Mouse (Mus musculus) heart, adult 18-20 months (tissue): ENCODE measurements at regions not wholly inside any gene's neighbourhood (a gene's known extent, or its start where the extent isn't known, plus 50 kb on each side); places are given as distances from the start of the nearest gene placed in this dataset.

ENCODE experiments used
- DNase-seq, 2 experiments: peaks; one replicate each; pipeline ENCODE4 v3.0.0; 2021 to 2022; ENCODE audit warnings: mixed read lengths in 1 of 2

DNA sequence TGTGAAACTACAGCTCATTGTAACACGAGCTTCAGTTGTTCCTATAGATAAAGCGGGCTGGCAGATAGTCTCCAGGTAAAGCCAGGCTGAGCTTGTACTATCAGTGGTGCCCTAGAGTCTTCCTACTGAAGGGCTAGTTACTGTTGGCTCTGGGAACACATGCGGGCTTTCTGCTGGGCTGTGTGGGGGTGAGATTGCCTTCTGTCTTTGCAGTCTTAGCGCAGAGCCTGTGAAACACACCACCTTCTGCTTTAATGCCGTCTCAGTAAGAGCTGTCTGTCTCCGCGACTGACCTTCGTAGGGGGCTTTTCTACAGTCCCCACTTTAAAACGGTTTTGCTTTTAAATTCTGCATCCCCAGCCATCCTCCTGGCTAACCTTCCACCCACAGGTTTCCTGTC lies 76.7 kb downstream of the Trim29 start:
- DNase-seq: no peak

DNA sequence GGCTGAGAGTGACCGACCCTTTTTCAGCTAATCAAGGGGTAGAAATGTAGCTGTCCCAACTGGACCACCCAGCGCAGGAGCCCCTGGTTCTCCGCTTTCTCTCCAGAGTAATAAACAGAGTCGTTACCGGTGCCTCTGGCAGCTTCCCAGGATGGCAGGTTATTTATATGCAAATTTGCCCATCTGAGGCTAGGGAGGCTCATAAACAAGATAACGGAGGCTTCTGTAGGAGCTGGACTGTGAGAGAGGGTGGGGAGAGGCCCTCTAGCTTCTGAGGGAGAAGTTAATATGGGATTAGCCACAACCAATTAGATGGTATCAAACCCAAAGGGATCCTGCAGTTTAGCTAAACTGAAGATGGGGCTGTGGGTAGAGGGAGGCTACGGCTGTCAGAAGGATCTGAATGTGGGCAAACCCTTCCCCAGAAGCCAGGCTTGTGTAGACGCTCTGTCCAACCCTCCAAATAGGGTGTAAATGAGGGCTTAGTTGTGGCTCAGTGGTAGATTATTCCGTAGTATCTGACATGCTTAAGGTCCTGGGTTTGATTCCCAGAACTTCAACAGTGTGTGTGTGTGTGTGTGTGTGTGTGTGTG lies 78.9 kb downstream of the Trim29 start:
- no peak for DNase-seq

DNA sequence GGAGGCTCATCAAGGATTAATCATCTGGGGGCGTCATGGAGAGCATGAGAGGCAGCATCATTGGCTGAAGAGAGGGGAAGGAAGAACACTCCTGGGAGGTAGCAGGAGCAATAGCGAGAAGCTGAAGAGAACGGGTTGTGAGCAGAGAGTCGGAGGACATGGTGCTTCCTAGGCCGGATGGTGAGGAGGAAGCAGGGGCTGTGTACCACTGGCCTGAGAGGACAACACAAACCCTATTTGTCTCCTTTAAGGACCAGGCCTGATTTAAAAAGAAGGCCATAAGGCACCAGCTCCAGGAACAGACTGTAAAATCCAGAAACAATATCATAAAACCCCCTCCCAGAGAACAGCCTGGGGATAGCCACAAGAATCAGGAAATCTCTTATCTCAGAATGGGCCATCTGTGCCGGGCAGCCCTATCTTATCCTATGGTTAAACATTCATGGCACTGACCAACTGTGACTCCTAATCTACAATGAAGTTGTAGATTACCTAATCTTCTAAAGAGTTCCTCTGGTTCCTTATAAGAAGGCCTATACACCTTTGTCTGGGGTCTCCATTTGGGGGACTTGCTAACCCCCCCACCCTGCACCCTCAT lies 81.9 kb downstream of the Trim29 start:
- no peak for DNase-seq

DNA sequence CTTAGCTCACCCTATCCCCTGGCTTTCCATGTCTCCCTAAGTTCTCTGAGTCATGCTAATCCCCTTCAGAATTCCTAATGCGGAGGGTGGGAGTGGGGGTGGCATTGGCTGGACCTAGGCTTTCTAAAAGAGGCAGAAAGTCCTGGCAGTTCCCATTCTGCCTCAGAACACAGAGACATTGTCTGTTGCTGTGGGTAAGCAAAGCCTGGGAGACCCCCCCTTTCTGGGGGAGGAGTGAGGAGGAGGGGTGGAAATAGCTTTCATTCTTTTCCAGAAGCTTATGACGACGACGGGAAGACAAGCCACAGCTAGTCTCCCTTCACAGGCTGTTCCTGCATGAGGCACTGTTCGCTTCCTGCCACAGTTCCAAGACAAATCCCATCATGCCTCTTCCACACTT lies 83.6 kb downstream of the Trim29 start:
- no peak for DNase-seq

DNA sequence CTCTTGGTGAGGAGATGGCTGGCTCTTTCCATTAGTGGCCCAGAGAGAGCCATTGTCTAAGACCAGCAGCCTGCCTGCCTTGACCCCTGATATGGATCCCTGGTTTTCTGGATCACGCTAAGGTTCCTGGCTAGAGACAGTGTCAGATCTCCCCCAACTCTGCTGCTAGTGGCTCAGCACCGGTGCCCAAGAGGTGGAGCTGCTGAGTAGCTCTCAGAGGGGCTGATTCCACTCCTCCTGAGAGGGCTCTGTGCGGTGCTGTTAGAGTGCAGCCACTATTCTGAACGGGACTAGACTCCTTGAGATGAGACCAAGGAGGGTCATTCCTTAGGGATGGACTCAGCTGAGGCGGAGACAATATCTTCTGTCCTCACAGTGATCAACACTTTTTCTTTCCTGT lies 84.6 kb downstream of the Trim29 start:
- DNase-seq: no peak

DNA sequence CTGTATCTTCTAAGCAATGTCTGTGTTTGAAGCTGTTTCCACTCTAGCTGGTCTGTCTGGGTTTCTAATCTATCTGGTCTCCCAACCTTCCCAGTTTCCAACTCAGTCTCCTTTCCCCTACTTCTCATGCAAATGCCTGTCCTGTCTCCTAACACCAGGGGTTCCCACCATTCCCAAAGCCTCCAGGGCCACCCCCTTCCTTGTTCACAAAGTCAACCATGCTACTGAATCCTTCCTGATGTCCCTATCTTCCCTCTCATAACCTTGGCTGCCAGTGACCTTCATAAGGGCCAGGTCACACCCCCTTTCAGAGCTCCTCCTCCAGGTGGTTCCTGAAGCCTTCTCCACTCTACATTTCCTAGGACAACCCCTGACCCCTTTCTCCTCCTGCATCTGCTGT lies 85.9 kb downstream of the Trim29 start:
- DNase-seq: no peak

DNA sequence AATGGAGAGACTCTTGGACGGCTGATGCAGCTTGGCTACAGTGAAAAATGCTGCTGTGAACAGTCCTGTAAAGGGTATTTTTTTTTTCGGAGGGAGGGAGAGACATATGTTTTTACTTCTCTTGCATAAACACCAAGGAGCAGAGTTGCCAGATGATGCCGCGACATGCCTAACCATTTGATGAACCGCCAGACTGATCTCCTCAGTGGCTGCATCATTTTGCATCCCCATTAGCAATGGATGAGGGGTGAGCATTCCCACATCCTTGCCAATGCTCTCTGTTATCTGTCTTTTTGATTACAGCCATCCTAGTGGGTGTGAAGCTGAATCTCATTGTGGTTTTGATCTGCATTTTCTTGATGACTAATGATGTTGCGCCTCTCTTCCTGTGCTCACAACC lies 97.8 kb downstream of the Trim29 start:
- DNase-seq: no peak

DNA sequence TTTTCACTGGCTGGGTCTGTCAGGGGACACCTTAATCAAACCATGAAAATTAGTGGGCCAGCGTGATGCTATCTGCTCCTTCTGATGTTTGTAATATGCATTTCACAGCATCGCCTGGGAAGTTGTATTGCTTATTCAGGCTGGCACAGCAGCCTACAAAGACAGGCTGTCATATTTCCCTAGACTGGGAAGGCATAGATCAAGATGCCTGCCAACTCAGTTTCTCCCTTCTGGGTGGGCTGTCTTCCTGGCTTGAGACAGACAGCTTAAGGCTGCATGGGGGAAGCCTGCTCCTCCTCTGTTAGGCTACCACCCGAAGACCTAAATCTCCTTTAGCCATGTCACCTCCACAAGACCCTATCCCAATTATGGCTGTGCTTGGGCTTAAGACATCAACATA lies 101.8 kb downstream of the Trim29 start:
- no peak for DNase-seq

DNA sequence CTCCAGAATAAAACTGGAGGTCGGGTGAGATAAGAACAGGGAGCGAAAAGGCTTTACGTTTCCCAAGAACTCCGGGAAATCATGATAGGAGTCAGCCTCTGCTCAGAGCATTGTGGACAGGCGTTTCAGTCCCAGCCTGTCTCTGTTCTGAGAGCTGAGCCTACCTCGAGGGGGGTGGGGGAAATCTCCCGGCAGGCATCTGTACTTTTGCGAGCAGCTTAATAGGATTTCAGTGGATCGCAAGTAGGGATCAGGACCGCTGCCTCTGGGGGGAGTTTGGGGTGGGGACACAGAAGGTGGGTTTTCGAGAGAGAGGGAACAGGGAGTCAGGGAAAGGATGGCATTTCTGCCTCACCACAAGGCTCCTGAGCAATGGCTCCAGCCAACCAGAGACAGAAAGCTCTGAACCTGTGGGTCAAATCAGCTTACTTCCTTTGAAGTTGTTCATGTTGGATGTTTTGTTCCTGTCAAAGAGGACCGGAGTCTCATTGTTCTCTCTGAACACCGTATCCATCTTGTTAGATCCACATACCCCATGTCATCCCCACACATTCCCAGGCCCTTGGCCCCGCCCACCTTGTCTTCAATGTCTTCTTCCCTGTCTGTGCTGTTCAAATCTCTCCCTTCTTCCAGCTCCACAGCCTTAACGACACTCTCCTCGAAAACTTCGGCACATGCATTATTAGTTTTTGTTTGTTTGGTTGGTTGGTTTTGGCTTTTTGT lies 109.5 kb downstream of the Trim29 start:
- no peak for DNase-seq

DNA sequence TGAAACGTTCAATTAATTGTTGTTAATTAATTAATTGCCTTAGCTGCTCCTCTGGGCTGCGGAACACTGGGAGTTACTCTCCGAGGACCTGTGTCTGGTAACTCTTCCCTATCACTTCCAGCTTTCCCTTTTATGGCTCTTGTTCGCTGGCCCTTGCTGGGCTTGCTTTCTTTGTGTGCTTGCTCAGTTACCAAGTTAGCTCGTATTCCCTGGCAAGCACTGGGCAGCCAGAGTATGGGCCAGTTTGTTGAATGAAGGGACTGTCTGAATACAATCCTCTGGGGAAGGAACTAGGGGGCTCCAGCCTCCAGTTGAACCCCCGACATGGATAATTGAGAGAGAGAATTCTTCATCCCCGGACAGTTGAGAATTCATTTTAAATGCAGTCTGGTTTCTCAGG lies 116.4 kb downstream of the Trim29 start:
- DNase-seq: no peak

DNA sequence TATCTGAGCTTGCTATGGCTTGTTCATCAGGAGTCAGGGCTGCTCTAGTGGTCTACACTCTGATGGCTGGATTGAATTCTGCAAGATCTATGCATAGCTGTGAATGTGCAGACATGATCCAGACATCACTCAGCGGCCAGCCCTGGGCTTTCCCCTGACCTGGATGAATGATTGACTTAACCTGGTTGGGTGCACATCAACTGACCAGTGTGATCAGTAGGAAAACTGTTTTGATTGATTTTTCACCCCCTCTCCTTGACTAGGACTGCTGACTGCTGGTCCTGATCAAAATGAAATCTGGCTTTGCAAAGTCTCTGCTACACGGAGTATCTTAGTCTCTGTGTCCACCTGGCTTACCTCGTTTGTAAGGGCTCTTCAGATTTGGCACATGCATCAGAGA lies 123.3 kb downstream of the Trim29 start:
- no peak for DNase-seq

DNA sequence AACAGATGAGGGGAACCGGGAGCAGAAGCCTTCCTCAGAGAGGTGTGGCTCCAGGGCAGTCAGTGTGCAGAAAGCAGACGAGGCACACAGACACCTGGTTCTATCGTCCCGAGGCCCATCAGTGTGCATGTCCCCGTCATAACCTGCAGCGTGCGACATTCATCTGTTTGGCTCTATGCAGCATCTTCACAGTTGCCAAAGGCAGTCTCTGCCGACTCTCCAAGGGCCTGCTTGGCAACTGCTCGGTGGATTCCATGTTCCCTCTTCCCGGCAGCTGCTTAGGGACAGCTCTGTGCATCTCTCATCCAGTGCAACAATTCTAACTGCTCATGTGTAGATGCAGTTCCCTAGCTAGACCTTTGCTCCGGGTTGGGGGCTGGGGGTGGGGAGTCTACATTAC lies 127.8 kb downstream of the Trim29 start:
- DNase-seq: no peak

DNA sequence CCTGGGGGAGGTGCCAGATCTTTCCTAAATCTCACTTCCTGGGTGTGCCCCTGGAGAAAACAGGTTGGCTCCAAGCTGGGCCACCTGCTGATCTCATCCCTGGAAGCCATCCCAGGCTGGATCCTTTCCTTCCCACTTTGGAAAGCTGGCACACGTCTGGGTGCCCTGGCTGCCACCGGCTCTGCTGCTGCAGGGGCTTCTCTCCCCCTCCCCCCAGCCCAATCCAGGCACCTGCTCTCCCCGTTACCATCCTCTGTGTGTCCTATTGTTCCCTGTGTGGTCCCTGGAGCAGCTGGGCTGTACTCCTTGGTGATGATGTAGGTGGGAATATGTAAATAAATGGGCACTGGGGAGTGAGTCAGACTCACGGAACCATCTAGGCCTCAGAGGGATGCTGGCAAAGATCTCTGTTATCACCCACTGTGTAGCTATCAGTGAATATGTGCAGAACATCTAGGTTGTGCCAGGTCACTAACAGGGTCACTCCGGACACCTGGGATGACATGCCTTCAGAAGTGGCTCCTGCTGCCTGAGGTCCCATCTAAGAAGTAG lies 130.4 kb downstream of the Trim29 start:
- DNase-seq: no peak

DNA sequence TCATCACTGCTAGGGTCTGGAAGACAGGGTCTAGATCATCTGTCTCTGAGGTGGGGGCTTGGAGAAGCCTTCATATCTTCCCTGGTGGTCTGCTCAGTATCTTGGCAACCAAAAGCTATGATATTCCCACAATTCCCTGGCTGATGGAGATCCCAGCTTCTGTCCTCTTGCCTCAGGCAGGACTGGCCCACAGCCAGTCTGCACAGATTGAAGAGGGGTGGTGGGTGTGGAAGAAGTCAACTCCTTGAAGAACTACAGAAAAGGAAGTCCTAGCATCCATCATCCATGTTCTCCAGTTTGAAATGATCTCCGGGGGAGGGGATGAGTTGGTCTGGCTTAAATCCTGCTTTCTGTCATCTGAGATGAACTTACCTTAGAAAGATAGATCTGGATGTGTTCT lies 134.8 kb downstream of the Trim29 start:
- DNase-seq: no peak

DNA sequence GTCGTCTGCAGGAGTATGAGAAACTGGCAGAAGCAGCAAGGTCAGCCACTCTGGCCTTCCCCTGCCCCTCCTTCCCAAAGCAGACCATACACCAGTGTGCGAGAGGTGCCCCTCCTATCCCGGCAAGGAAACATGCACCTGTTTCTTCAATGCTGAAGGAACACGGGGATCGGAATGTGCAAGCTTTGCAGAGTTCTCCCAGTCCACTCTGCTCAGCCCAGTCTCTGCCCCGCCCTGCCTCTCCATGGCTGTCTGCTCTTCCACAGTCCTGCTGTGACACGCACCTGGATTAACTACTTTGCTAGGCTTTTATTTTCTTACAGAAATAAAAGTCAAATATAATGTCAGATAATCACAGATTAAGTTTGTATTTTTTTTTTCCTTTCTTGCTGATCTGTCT lies 136.7 kb downstream of the Trim29 start:
- no peak for DNase-seq

DNA sequence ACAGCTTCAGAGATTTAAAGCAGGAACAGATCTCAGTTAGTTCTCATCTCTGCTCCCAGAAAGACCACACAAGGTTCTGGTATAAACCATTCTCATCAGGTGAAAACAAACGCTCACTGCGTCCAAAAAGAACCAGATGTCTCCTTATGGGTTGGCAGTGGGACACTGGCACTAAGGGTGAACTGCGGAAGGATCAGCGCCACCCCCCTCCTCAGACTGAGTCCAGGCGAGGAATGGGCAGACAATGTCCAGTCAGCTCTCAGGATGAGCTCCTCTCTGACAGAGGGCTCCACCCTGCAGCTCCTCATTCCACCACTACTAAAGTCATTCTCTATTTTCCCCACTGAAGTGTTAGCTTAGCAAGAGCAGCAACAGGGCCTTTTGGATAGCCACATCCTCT lies 138.3 kb downstream of the Trim29 start:
- no peak for DNase-seq

DNA sequence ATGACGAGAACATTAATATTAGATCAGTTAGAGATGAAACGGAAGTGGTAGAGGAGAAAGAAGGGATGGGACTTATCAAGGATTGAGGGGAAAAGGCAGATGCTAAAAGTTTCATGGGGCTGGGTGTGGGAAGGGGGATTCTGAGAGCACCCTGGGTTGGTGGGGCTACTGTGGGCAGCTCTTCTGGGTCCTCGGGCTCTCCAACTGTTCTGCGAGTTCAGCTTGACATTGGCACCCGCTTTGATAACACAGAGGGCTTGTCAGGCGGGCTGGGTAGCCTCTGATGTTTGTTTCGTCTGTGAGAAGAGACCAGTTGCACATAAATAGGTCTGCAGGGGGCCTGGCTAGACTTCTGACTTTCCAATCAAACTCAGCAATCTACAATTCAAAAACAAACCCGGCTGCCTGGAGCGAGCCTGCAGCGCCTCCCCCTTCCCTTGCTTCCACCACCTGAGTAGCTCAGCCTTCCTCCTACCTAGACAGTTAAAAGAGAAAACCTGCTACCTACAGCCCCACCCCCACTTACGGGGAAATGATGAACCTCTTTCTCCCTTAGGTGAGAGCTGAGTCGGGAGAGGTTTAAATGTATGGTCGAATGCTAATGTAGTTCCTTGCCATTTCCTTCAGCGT lies 143.4 kb downstream of the Trim29 start:
- DNase-seq: no peak

DNA sequence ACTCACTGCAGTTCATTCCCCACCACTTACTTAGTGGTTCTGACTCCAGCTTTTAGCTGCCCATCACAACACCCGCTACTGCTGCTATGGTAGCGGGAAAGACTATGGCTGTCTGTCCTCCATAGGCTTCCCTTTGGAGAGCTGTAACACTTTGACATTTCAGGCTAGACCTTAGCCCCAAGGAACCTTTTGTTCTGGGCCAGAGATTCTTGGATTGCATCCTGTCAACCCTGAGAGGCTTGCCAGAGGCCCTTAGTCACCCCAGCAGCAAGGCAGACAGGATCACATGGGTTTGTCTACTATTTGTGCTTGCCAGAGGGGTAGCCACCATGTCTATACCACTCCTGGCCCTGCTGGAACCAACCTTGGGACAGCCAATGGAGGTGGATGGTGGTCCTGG lies 147.1 kb downstream of the Trim29 start:
- DNase-seq: peak; percentile 22 to 60

DNA sequence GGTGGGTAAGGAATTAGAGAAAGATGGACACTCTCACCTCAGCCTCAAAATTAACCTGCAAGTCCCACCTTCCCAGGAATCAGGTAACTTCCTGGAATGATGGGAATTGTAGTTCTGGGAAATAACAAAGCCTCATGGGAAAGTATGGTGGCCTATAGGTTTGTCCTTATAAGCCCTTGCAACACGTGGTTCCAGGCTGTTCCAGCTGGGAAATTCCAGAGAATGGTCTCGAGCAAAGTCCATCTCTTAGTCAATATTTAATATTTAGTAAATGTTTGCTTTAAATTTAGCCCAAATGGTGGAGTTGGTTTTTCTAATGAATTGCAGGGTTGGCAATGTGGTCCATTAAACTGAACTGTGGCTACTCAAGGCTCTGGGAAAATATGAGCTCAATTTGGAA lies 150.5 kb downstream of the Trim29 start:
- no peak for DNase-seq

DNA sequence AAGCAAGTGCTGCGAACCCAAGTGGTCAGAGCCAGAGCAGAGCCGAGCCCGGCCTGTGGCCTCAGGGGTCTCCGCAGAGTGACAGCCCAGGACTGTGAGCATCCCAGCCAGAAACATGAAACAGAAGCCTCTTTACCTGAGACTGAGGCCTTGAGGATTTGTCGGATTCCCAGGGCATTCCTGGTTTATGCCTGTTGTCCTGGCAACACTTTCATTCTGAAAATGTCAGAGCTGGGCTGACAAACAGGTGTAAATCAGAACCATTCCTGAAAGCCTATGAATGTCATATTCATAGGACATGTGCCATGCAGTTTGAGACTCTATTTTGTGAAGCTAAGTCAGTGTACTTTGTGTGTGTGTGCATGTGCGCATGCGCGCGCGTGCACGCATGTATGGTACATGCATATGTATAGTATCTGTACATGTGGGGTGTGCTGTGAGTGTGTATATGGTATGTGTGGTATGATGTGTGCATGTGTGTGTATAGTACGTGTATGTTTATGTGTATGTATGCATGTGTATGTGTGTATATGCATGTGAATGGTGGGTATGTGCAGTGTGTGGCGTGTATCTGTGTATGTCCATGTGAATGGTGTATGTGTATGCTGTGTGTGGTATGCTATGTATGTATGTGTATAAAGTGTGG lies 152.9 kb downstream of the Trim29 start:
- DNase-seq: no peak

DNA sequence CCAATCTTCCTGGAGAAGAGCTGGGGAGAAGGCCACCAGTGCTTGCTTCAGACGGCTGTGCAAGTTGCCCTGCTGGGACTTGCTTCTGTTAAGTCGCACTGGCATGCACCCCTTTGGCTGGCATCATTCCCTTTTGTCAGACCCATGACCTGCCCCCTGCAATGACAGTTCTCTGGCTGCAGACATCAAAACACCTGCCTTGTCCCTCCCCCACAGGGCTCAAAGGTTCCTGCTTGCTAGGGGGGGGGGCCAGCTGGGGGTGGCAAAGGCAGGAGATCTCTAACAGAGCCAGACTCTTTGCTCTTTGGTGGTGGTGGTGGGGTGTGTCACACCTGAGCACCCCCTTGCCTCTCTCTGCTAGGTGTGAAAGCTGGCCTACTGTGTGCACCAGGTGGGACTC lies 154.5 kb downstream of the Trim29 start:
- no peak for DNase-seq

DNA sequence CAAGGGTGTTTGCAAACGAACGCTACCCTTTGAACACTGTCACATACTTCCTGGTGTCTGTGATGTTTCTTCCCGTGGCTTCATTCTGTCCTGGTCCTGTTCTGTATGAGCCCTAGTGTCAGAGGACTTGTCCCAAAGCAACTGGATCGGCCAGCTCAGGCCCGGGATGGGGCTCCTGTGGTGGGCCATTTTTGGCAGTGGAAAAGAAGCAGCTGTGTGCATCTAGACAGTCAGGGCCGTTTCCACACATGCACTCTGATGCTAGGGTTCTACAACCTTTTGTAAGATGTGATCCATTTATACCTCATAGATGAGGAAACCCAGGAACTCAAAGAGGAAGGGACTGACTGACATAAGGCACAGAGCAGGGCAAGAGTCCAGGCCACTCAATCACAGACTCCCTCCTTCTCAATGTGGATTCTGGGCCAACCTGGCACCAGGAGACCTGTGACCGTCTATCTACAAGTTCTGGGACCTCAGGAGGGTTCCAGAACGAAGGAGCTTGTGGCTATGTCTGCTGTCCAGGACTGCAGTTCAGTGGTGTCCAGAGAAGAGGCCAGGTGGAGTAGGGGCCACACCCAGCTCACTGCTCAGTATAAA lies 155.2 kb downstream of the Trim29 start:
- peak; percentile 23 to 45 for DNase-seq
